Mouse (Mus musculus) cerebellum, postnatal 36 days (tissue): Measurements from ENCODE around the gene Olfm1.

Experiments used
- DNase-seq, 2 experiments: peaks; one replicate each; pipeline ENCODE4 v3.0.0; 2021 to 2022; ENCODE audit warnings: mixed read lengths in 2 of 2

Olfm1 gene

DNA sequence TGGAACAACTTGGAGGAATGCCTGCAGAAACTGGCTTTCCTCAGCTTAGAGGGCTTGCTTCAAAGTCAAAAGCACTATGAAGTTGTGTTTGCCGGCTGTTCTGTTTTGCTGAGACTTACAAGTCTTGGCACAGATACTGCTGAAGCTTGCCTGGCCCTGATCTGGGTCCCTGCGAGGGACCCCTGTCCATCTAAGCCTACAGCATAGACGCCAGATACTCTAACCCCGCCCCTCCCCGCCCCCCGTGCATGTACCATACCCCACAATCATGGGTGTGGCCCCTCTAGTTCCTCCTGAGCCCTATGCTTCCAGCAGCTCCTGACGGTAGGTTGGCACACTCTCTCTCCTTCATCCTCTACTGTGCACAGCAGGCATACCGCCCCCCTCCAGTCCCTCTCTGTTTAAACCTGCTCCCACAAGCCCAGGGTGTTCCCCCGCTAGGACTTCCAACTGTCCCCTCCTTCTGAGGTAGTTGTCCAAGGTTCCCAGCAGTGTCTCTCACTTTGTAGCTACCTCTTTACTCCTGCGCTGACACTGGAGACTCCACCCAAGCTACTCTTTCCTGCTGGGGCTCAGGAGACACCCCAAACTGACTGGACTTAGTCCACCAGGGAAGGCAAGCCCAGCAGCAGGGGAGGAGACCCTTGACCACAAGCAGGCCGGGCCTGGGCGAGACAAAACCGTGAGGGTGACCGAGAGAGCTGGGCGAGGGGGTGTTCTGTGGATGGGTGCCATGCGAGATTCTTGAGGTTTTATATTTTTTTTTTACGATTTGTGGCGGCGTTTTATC, 12.1 kb downstream of the Olfm1 start:
- no peak for DNase-seq

DNA sequence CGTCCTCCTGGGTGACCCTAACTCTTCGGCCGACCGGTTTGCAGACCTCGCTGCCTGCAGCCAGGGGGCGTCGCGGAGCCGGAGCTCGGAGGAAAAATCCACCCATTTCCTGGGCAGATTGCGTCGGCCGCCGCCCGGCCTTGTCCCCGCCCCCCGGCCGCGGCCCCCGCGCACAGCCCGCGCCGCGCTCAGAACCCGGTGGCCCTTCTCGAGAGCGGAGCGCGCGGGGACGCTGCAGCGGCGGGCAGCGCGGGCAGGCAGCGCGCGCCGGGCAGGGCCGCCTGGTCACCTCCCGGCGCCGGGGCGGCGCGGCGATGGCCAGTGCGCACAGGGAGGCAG, 12.6 kb downstream of the Olfm1 start:
- peak; percentile 94 to 96 for DNase-seq

DNA sequence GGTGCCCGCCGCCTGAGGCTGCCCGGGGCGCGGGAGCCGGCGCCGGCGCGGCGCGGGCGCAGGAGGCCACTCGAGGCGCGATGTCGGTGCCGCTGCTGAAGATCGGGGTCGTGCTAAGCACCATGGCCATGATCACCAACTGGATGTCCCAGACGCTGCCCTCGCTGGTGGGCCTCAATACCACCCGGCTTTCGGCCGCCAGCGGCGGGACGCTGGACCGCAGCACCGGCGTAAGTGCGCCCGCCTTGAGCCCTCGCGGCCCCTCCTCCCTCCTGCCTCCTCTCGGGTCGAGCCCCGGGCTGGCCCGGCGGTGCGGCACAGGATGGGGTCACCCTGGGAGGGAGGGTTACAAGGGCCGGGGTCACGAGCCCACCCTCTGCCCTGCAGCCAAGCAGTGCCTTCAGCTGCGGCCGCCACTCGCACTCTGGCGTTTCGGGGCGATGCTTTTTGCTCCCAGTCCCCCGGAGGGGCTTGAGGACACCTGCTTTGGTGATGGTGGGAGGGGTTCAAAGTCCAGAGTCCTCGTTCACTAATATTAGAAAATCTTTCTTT, 13.2 kb downstream of the Olfm1 start:
- DNase-seq, result peak; percentile 50 to 52

DNA sequence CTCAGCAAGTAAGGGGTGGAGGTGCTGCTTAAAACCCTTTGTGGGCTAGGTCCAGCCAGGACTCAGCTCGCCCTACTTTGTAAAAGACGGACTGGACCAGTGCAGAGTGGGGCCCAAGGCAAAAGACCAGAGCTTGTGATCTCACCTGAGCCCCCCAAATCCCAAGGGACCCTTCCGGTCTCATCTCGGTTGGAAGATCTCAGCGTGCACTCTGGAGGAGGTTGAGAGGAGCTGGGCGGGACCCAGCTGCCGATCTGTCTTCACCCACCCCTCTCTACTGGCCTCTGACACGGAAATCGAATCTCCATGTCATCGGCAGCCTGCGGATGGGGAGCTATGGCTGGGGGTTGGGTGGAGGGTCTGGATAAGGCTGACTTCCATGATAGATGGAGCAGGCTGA, 13.7 kb downstream of the Olfm1 start:
- peak in 1 of 2 experiments; percentile 37 for DNase-seq

DNA sequence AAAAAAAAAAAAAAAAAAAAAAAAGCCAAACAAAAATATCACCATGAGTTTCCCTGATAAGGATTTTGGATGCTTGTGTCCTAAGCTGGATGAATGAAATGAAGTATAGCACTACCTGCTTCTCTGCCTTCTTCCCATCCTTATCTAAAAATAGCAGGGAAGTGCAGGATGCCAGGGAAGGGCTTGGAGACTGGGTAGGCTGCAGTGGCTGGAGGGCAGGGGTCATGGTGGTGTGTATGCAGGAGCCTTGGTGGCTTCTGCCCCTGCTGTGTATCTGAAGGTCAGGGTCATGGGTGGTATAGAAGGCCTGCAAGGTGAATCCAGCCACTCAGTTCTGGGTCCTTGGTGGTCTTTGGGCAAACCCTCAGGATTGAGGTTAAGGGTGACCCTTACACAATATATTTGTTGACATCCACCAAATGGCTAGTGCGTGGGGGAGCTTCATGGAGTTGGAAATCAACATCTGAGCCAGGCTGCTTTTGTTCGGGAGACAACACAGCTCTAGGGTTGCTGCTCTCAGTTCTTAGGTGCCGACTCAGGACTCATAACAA, 14.5 kb downstream of the Olfm1 start:
- DNase-seq, result no peak

DNA sequence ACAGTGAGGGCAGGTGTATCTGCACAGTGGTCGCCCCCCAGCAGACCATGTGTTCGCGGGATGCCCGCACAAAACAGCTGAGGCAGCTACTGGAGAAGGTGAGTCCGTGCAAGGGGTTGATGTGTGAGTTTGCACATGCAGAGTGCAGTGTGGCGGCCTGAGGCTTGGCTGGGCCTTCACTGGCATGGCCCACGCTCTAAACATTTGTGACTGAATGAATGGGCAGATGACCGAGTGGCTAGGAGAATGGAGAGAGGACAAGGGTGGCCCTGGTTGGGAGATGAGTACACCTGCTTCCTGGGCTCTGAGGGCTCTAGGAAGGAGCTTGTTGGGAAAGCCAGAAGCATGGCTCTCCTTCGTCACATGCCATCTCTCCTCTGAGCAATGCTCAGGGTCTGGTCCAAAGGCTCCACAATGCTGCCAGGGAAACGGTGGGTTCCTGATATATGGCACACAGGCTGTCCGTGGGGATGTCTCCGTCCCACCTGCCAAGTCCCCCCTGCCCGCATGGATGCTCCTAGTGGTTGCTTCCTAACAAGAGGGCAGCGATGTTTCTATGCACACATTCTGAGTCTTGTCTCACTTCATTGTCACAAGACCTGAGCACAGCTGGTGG, 15.4 kb downstream of the Olfm1 start:
- DNase-seq, result no peak

DNA sequence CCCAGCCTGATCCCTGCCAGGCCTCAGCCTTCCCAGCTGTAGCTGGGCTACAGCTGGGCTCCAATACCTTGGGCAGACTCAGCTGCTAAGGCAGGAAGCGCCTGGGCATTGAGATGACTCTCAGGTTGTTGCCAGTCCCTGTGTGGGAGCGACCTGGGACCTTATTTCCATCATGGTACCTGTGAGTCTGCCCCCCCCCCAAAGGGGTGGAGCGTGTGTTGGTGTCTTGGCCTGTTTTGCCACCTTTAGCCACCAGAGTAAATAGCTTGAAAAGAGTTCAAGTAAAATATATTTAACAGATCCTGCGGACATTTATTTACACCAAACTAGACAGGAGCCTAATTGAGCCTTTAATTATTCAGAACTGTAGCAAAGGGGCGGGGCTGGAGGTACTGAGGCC, 16.4 kb downstream of the Olfm1 start:
- DNase-seq, result no peak

DNA sequence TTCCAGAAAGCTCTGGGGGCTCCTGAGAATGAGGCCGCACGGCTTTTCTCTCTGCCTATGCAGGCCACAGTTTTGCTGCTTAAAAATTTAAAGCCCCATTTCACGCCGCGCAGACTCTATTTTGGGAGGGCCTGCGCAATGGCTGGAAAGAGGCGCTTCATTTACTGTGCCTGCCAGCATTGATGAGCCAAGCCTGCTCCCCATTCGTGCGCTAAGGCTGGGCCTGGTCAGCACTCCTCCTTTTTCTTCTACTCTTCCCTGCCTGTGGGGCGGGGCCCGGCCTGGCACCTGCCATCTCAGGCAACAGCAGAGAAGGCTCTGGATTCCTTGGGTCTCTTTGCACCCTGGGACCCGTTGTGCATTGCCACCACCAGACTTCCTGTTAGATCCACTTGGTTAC, 16.9 kb downstream of the Olfm1 start:
- no peak for DNase-seq

DNA sequence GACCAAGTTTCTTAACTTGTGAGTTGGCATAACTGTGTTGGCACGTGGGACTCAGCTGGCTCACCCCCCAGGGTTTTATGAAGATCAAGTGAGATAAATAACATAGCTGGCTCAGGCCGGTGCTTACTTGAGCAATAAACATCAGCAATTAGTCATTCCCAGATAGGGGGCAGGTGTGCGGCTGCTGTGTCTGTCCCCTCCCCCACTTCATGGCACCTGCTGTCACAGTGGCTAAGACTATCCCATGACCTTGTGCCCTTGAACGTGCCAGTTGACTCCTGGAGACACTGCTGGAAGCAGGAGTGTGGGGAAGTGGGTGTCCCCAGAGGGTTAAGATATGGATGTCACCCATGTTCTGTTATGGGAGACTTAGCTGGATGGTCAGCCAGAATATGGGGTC, 17.5 kb downstream of the Olfm1 start:
- DNase-seq, result no peak

DNA sequence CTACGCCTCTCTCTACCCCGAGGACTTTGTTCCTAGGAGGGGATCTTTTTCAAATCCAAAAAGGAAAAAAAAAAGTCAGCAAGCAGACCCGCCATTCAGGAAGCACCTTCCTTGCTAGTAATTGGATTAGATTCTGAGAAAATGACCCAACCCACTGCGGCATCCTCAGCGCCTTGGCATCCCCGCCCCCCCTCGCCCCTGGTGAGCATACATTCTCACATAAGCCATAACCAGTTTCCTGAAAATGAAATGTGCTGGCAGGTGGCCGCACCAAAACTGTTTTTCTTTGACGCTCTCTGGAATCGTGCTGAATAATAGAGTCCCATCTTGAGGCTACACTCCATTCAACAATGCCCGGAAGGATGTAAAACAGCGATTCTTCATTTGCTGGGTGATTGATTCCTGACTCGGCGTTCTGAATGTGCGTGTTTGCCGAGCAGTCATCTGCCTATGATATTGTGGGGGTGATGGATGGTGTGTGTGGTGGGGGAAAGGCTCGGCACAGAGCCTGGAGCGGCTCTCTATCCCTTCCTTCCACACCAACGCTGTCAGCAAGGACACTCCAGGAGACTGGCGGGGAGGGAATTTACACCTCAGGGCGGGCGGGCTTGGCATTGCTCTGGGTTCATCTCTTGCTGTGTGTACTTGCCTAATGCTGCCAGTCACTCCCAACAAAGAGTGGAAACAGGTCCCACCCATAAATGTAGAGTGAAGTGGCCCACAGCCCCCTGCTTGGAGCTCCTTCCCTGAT, 18.9 kb downstream of the Olfm1 start:
- peak; percentile 57 to 66 for DNase-seq

DNA sequence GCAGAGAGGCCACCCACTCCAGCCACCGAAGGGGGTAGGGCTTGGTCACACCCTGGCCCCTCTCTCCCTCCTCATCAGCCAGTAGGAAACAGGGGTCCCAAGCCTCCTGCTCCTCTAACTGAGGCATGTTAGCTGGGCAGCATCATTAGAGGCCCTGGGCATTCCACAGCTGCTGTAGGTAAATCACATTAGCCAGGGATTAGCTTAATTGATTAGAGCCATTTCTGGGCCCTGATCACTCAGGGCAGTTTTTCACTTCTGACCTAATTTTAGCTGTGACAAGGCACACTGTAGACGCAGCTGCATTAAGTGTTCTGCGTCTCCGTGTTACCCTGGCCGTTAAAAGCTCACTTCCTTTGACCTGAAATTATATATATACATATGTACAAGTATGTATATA, 20.1 kb downstream of the Olfm1 start:
- no peak for DNase-seq

DNA sequence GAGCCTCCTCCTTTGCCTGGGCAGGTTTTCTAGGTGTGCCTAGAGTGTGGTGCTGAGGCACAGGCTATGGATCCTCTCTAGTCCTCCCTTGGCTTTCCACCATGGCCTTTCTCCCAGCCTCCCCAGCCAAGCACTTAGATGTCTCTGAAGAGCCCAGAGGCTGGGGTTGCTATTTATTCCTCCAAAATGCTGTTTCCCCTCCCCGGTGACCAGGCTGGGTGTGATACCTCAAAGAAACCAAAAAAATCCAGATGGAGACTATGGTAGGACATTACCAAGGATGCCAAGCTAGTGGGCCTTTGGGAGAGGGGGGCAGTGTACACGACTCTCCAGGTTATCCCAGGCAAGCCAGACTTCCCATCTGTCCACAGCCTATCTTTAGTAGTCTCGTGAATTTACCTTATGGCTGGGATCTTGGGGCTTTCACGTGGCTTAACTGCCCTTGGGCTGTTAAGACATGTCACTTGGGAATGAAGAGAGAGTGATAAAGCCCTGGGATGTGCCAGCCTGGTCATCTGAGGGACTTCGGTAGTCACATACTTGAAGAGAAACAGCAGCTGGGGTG, 23.5 kb downstream of the Olfm1 start:
- DNase-seq, result peak; percentile 49 to 50

DNA sequence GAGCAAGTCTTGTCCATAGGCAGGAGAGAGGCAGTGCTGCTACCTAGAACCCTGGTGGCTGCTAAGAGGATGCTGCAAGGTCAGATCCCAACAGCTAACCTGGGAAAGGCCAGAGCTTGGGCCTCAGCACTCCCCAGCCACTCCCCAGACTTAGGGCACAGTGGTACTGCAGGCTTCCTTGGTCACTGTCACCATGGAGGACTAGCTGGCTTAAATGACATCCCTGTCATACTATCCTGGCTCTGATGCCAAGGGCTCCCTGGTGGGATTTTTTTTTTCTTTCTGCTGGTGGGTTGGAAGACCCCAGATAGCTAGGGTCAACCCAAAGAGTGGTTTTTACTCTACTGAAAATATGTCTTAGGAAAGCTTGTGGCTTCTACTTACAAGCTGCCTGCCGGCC, 25.0 kb downstream of the Olfm1 start:
- no peak for DNase-seq

DNA sequence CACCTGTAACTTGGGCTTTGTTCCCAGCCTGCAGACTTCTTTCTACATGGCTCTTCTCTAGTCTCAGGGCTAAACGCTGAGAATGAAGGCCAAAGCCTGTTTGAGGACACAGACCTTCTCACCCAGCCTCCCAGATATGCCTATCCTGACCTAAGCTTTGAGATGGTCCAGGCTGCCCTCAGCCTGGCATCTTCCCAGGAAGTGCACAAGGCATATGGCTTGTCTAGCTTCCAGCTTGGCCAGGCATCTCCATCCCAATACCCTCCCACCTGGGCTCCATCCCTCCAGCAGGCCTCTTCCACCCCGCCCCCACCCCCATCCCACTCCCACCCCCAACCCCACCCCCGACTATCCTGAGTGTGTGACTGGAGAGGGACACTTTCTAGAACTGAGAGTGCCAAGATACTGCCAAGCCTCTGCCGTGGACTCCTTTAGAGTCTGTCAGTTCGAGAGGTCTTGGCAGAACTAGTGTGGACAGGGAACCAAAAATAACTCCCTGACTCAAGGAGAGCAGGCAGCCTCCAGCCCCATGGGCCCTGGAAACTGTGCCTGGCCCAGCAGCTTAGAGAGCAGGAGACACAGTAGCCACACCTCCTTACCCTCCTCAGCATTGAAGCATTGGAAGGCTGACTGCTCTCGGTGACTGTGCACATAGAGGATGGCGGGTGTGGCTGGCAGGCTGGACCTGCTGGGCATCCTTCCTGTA, 26.0 kb downstream of the Olfm1 start:
- DNase-seq, result peak; percentile 89 to 90

DNA sequence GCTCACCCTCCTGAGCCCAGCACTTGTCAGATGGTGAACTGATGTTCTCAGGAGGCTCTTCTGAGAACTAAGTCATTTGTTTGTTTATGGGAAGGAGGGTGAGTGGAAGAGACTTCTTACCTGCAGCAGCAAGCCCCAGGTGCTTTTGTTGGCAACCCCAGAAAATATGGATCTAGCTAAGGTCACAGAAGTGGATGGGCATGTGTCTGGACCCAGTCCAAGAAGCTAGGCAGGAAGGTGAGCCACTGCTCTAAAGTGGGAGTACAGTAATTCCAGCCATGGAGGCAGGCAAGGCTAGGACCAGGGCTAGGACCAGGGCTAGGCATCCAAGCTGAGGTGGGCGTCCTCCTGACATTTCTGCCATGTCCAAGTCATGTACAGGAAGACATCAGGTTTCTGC, 26.8 kb downstream of the Olfm1 start:
- DNase-seq, result no peak

DNA sequence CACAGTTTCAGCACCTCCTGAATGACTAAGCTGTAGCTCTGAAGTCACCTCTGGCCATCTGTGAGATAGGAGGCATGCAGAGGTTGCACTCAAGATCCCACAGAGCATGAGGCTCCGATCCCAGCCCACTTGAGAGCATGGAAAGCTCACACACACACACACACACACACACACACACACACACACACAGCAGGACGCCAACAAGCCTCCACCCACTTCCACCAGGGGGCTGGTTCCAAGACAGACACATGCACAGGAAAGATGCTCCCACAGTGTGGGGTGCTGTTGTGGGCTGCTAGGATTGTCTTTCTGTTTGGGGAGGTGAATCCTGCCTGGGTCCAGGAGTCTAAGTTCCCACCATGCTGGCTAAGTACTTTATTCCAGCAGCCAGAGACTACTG, 29.0 kb downstream of the Olfm1 start:
- DNase-seq, result no peak

DNA sequence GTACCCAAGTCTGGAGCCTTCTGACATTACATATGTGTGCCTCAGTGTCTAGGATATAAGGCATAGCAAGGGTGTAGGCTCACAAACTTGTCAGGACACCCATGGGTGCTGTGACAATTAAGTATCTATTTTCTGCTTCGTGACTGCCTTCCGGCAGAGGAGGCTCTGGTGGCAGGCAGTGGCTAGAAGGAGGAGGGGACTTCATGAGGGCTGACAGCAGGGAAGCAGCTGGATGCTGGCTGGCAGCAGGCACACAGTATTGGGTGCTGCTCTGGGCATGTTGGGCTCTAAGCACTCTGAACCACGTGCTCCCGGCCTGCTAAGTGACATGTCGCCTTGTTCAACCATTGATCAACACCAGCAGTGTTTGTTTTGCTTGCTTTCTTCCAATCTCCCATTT, 32.0 kb downstream of the Olfm1 start:
- DNase-seq, result no peak

DNA sequence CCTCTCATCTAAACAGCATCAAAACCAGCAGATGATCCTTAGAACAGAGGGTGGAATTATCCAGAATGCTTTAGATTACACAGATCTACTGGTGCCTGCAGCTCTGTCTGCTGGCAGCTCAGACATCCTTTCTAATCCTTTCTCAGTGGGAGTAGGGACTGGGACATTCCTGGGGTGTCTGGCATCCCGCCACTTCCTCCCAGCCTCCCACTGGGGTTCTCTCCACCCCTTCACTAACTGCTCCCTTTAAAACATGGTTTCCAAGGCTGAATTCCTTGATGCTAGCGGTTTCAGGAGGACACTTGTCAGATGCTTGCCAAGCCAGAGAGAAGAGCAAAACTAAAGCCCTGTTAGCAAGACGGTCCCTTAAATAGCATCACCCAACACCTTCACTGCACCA, 33.1 kb downstream of the Olfm1 start:
- DNase-seq, result peak; percentile 53 to 57

DNA sequence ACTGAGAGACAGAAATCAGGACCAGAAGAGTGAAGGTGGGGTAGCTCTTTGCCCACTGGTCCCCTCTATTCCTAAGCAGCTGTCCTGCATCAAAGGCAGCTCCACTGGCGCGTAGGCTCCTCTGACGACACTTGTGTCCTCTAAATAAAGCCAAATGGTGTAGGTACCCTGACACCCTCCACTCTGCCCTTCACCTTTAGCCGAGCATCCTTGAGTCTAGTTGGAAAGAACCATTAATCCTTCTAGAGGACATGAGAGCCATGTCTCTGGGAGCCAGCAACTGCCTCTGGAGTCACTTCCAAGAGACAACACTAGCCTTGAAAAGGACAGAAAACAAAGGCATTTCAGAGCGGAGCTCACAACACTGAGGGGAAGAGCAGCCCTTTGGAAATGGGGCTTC, 34.2 kb downstream of the Olfm1 start:
- no peak for DNase-seq

DNA sequence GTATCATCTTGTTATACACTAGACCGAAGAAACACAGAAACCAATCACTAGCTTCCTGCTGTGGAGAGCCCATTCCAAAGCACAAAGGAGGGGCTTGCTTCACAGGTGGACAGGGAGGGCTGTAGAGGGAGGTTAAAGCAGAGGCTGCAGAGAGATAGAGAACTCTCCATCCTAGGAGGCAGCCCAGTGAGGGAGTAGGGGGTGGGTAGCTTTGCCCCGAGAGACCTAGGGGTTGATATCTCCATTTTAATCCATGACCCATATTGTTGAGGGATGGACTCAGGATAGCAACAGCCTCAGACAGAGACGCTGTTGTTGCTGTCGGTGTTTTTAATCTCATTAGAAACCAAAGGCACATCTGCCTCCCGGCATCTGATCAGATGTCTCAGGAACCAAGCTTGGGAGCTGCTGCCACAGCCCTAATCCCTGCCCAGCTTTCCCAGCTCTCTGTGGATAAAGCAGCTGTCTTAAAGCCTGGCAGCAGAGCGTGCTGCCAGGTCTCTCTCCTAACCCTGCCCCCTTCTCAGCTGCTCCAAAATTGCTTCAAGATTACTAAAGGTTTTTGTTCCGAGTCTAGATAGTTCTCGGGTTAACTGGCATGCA, 34.9 kb downstream of the Olfm1 start:
- DNase-seq, result no peak

DNA sequence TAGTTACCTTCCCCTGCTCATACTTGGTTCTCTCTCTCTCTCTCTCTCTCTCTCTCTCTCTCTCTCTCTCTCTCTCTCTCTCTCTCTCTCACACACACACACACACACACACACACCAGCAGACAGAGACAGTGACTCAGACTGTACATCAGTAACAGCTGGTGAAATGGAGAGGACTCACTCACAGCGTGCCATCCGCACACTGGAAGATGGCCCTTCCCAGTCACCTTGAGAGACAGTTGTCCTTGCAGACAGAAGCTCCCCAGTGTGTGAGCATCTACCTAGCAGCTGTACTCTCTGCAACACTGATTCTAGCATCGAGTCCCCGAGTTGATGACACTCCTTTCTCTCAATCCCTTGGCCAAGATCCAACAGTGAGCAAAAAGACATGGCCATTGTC, 35.6 kb downstream of the Olfm1 start:
- DNase-seq, result no peak

DNA sequence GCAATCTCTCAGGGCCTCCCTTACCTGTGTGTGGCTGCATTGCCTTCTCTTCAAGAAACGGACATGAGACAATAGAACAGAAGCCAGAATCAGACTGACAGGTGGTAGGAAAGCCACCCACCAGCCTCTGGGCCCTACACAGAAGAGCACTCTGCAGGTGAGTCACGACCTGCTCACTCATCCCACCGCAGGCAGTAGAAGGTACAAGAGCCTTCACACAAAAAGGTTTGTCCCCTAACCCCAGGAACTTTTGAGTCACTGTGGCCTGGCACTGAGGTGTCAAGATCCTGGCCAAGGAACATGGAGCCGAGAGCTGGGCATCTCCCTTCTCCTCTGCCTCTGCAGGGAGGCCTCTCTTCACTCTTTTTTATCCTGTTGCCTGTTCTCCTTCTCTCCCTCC, 42.3 kb downstream of the Olfm1 start:
- DNase-seq, result peak; percentile 30 to 45
